Mouse (Mus musculus) intestine, postnatal 0 days (tissue): ENCODE measurements at regions not wholly inside any gene's neighbourhood (a gene's known extent, or its start where the extent isn't known, plus 50 kb on each side); places are given as distances from the start of the nearest gene placed in this dataset.
A peak's percentile ranks its signal among the peaks of the same experiment; 100 is the strongest.

Source experiments
- ATAC-seq: fragments of 200-750 bp; cut with Nextera tagmentation; 2 replicates; pipeline ENCODE4 v1.8.0; 2017; ENCODE audit warnings: mild to moderate bottlenecking, moderate TSS enrichment, moderate library complexity
- H3K27ac ChIP-seq: fragments of 300-500 bp; sonication (generic); 2 replicates; pipeline ENCODE4 v1.5.1; 2014; ENCODE audit warnings: mild to moderate bottlenecking, low read depth, low read length, moderate library complexity
- H3K27me3 ChIP-seq: fragments of 300-500 bp; sonication (generic); replicated peaks from 2 replicates; pipeline ENCODE4 v1.6.1; 2014; ENCODE audit warnings: low read length, mixed read lengths; ENCODE audit not compliant: control insufficient read depth, insufficient read depth
- H3K36me3 ChIP-seq: fragments of 300-500 bp; sonication (generic); 2 replicates; pipeline ENCODE4 v1.6.1; 2014; ENCODE audit warnings: mild to moderate bottlenecking, moderate library complexity; ENCODE audit not compliant: control insufficient read depth, insufficient read depth
- H3K4me1 ChIP-seq: fragments of 300-500 bp; sonication (generic); replicated peaks from 2 replicates; pipeline ENCODE4 v1.6.1; 2014; ENCODE audit warnings: antibody characterized with exemption, low read length, mixed read lengths; ENCODE audit not compliant: control insufficient read depth, insufficient read depth
- H3K4me2 ChIP-seq: fragments of 300-500 bp; sonication (generic); replicated peaks from 2 replicates; pipeline ENCODE4 v1.6.1; 2014; ENCODE audit warnings: low read depth, mild to moderate bottlenecking, moderate library complexity
- H3K4me3 ChIP-seq: fragments of 300-500 bp; sonication (generic); 2 replicates; pipeline ENCODE4 v1.5.1; 2014; ENCODE audit warnings: low read depth, low read length
- H3K9ac ChIP-seq: fragments of 300-500 bp; sonication (generic); 2 replicates; pipeline ENCODE4 v1.6.1; 2014; ENCODE audit warnings: mild to moderate bottlenecking, low read depth, low read length
- H3K9me3 ChIP-seq: fragments of 300-500 bp; sonication (generic); 2 replicates; pipeline ENCODE4 v1.6.1; 2016; ENCODE audit warnings: mixed run types; ENCODE audit not compliant: control insufficient read depth
- CTCF ChIP-seq: sonication (generic); IDR thresholded peaks from 2 replicates; pipeline ENCODE4 v1.5.1; 2016; ENCODE audit warnings: low read depth, mild to moderate bottlenecking, control low read depth, antibody characterized with exemption, moderate library complexity
- WGBS: fragments of 180-500 bp; shearing (Covaris S2); extraction: QIAGEN DNeasy Blood & Tissue Kit; methylation state at CpG from one replicate; pipeline ENCODE4 v1.1.7; 2014; 5-methylcytosine and 5-hydroxymethylcytosine counted together

DNA sequence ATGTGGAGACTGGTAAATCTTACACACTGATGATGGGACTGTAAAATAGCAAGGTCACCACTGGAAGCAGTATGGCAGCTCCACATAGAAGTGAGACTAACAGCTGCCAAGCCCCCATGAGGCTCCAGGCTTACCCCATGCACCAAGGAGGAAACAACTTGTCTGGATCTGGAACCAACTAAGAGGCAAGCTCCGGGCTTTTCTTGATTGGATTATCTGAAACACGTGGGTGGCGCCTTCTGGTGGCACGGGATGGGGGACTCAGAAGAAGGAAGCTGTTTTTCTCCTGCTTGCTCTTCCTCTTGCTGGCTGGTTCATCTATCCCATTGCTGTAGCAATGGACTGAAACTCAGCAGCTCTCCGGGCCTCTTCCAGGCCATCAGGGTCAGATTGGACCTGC, 171.5 kb upstream of the Sulf2 start:
- no peak overlapping the region for H3K27ac ChIP-seq
- no peaks in the 10 kb centered on the region for H3K36me3 ChIP-seq
- H3K4me2 ChIP-seq, result no peak overlapping the region
- H3K9me3 ChIP-seq, result no peaks in the 10 kb centered on the region
- H3K9ac ChIP-seq, result no peak overlapping the region
- TF ChIP-seq CTCF, result peak; percentile 30; the same call in 1 of the 2 replicates
- H3K27me3 ChIP-seq, result no peaks in the 10 kb centered on the region
- no peak for ATAC-seq
- H3K4me1 ChIP-seq, result no peaks in the 10 kb centered on the region
- no peak overlapping the region for H3K4me3 ChIP-seq
- WGBS, result 77% methylated on average over 5 of the region's 5 CpGs

DNA sequence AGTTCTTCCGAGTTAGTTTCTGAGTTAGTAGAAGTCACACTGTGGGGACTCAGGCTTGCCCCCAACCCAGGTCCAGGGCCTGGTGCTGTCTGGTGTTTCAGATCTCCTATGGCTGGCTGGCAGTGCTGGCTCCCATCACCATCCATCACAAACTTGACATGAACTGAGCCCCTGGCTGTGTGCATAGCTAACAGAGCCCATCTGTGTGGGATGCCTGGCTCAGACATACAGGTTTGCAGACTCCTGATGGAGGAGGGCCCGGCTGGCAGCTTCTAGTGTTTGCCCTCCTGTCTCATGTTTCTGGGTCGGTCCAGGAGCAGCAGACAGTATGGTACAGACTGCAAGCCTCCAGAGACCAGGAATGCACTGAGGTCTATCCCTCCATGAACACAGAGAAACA, 169.5 kb upstream of the Sulf2 start:
- no peak for ATAC-seq
- TF ChIP-seq CTCF, result no peak

DNA sequence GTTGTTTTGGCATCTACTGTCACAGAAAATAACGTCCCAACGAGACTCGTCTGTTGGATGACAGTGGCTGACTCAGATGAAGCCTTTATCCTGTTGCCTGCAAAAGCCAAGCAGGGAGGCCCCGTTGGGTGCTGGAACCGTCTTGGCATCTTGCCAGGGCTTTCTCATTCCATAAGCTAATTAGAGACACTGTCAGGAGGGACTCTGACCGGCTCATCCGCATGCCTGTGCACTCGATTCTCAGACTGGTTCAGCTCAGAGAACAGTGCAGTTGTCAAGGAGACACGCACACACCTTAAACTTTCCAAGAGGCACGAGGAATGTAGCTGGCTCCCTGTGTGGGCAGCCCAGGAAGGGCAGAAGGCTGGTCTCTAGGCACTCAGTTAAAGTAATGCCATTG, 169.0 kb upstream of the Sulf2 start:
- 10% methylated on average over 10 of the region's 10 CpGs for WGBS
- no peaks in the 10 kb centered on the region for H3K9me3 ChIP-seq
- no peak overlapping the region for H3K4me2 ChIP-seq
- no peak overlapping the region for H3K9ac ChIP-seq
- no peaks in the 10 kb centered on the region for H3K27me3 ChIP-seq
- no peak overlapping the region for H3K27ac ChIP-seq
- no peaks in the 10 kb centered on the region for H3K4me1 ChIP-seq
- no peak for TF ChIP-seq CTCF
- peak; percentile 81 for ATAC-seq
- H3K36me3 ChIP-seq, result no peaks in the 10 kb centered on the region
- H3K4me3 ChIP-seq, result no peak overlapping the region

More for the DNA sequence above, 169.5 kb upstream of the Sulf2 start:
- Histone ChIP-seq H3K27me3 (no peaks in the 10 kb centered on the region), H3K4me1 (no peaks in the 10 kb centered on the region), H3K9ac (no peak overlapping the region), H3K4me3 (no peak overlapping the region), H3K9me3 (no peaks in the 10 kb centered on the region), H3K36me3 (no peaks in the 10 kb centered on the region), H3K4me2 (no peak overlapping the region), H3K27ac (no peak overlapping the region)
- WGBS, result 45% methylated on average over 3 of the region's 3 CpGs

DNA sequence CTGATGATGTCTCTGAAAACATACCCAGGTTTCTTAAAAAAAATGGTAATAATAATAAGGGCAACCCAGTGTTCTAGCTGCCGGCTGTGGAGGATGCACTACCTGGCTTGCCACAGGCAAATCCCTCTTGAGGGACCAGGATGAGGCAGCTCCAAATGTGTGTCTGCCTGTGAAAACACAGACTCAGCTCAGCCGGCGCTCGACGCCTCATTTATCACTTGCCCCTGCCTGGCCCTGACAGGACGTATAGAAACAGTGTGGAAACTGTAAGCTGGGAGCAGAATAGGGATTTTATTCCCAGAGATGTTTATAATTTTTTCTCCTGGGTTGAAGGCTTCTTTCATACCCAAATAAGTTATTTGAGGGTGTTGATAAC, 167.2 kb upstream of the Sulf2 start:
- 74% methylated on average over 6 of the region's 6 CpGs for WGBS

DNA sequence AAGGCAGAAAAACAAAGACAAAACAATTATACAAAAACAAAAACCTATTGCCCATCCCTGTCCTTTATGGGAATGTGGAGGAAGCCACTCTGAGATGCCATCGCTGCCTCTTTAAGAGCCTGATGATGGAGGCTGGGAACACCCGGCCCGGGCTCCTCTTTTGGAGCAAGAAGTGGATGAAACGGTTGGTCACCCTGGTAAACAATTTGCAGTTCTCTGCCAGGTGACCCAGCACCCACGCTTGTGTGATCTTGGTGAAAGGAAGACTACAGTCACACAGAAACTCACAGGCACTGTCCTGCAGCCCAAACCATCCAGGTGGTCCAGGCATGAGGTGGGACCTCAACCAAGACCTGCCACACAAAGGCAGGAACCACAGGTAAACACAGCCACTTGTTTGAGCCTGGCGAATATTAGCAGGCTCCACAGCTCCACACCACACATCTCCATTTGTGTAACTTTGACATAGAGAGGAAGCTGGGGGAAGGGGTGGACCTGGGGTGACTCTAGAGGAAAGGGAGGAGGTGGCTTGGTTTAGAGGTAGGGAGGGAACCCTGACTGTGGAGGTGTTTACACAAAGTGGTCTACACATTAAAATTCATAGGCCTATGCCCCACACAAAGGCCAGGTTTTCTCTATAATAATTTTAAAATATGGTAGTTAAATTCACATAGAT, 166.7 kb upstream of the Sulf2 start:
- TF ChIP-seq CTCF, result no peak
- H3K4me3 ChIP-seq, result no peak overlapping the region
- H3K36me3 ChIP-seq, result no peaks in the 10 kb centered on the region
- 77% methylated on average over 6 of the region's 6 CpGs for WGBS
- H3K9me3 ChIP-seq, result no peaks in the 10 kb centered on the region
- H3K27me3 ChIP-seq, result no peaks in the 10 kb centered on the region
- H3K4me1 ChIP-seq, result no peaks in the 10 kb centered on the region
- no peak overlapping the region for H3K9ac ChIP-seq
- H3K4me2 ChIP-seq, result no peak overlapping the region
- H3K27ac ChIP-seq, result no peak overlapping the region
- no peak for ATAC-seq

More for the DNA sequence above, 167.2 kb upstream of the Sulf2 start:
- Histone ChIP-seq H3K36me3 (no peaks in the 10 kb centered on the region), H3K4me3 (no peak overlapping the region), H3K9me3 (no peaks in the 10 kb centered on the region), H3K4me2 (no peak overlapping the region), H3K27ac (no peak overlapping the region), H3K9ac (no peak overlapping the region), H3K27me3 (no peaks in the 10 kb centered on the region), H3K4me1 (no peaks in the 10 kb centered on the region)
- ATAC-seq, result no peak
- TF ChIP-seq CTCF, result no peak

DNA sequence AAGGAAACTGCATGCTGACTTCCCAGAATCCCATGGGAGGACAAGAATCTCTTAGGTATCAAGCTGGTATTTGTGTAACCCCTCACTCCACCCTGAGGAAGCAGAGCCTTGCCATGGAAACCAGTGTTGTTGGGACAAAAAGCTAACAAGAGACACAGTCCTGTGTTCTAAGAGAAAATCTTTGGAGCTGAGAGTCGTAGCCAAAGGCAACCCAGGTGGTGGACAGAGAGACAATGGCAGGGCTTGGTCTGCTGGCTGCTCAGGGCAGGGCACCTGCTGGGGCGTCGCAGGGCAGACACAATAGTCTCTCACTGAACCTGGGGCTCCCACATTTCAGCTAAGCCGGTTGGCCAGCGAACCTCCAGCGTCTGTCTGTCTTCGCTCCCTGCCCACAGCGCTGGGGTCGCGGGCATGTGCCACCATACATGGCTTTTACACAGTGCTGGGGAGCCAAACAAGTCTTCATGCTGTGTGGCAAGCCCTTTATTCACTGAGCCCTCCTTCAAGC, 161.0 kb upstream of the Sulf2 start:
- no peak for TF ChIP-seq CTCF
- H3K36me3 ChIP-seq, result no peaks in the 10 kb centered on the region
- 51% methylated on average over 10 of the region's 10 CpGs for WGBS
- H3K4me1 ChIP-seq, result no peaks in the 10 kb centered on the region
- no peak overlapping the region for H3K9ac ChIP-seq
- ATAC-seq, result no peak
- no peak overlapping the region for H3K4me2 ChIP-seq
- no peaks in the 10 kb centered on the region for H3K27me3 ChIP-seq
- no peaks in the 10 kb centered on the region for H3K9me3 ChIP-seq
- H3K4me3 ChIP-seq, result no peak overlapping the region
- no peak overlapping the region for H3K27ac ChIP-seq

DNA sequence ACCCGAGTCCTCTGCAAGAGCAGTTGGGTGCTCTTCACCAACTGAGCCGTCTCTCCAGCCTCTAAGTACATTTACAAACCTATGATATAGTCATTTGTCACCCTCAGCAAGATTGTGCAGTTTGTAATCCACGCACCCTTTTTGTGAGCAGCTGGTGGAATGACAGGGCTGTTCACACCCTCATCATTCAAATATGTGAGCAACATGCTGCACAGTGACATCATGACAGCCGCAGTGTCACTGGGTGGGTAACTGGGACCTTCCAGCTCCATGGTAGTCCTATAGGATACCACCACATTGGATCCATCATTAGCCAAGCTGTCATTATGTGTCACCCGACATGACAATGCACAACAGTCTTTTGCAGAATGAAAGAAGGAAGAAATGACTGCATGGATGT, 155.0 kb upstream of the Sulf2 start:
- 75% methylated on average over 5 of the region's 5 CpGs for WGBS
- no peak overlapping the region for H3K27ac ChIP-seq
- H3K9ac ChIP-seq, result no peak overlapping the region
- H3K4me1 ChIP-seq, result no peaks in the 10 kb centered on the region
- H3K27me3 ChIP-seq, result no peaks in the 10 kb centered on the region
- H3K9me3 ChIP-seq, result no peaks in the 10 kb centered on the region
- no peak for TF ChIP-seq CTCF
- no peak for ATAC-seq
- no peaks in the 10 kb centered on the region for H3K36me3 ChIP-seq
- H3K4me2 ChIP-seq, result no peak overlapping the region
- no peak overlapping the region for H3K4me3 ChIP-seq
